Mouse (Mus musculus) CH12.LX (cell line): ENCODE data around the gene Frmd4a. TPM values are rescaled to one million over a fixed set of nuclear protein-coding genes. Genes with fewer than 3 reads are reported as not detected.

Experiments used
- DNase-seq: peaks from one replicate; pipeline ENCODE4 v3.0.0-alpha.2; 2013; ENCODE audit errors: extremely low read depth
- H3K27ac ChIP-seq: 2 replicates; pipeline ENCODE4 v1.5.1; 2012; ENCODE audit warnings: low read depth, mild to moderate bottlenecking, control low read depth, moderate library complexity; ENCODE audit not compliant: insufficient read depth
- H3K27me3 ChIP-seq: replicated peaks from 2 replicates; pipeline ENCODE3; 2012; ENCODE audit warnings: inconsistent platforms
- H3K36me3 ChIP-seq, 2 experiments: replicated peaks in 1 of 2; 2 replicates each; pipeline versions ENCODE3 to v1.6.1; 2012; ENCODE audit warnings: inconsistent platforms in 1 of 2, low read length in 1 of 2, mild to moderate bottlenecking in 1 of 2, mixed read lengths in 1 of 2, moderate library complexity in 1 of 2; ENCODE audit not compliant: control insufficient read depth in 1 of 2, insufficient read depth in 1 of 2
- H3K4me1 ChIP-seq, 2 experiments: 2 replicates each; pipeline ENCODE4 v1.6.1; 2012; ENCODE audit warnings: inconsistent platforms in 1 of 2, moderate library complexity in 1 of 2; ENCODE audit not compliant: insufficient read depth in 2 of 2, control insufficient read depth in 1 of 2
- H3K4me2 ChIP-seq: 2 replicates; pipeline ENCODE4 v1.6.1; 2012; ENCODE audit warnings: low read depth, mild to moderate bottlenecking, control low read depth; ENCODE audit not compliant: poor library complexity, insufficient read depth, severe bottlenecking
- H3K4me3 ChIP-seq, 3 experiments: fragments of 150-350 bp in 1 of 3; sonication (generic) in 1 of 3; replicated peaks in 1 of 3; 2 replicates each; pipeline versions ENCODE3 to v1.5.1; 2011 to 2012; ENCODE audit warnings: low read depth in 2 of 3, low read length in 2 of 3, mild to moderate bottlenecking in 2 of 3, moderate library complexity in 2 of 3, control low read depth in 1 of 3, improper control_type of control experiment in 1 of 3, inconsistent platforms in 1 of 3, mixed read lengths in 1 of 3; ENCODE audit not compliant: poor library complexity in 1 of 3
- H3K79me2 ChIP-seq: replicated peaks from 2 replicates; pipeline ENCODE4 v1.6.1; 2012; ENCODE audit warnings: mild to moderate bottlenecking, moderate library complexity; ENCODE audit not compliant: control insufficient read depth, poor library complexity, insufficient read depth, severe bottlenecking; ENCODE audit errors: extremely low read depth
- H3K9ac ChIP-seq: 2 replicates; pipeline ENCODE4 v1.6.1; 2012; ENCODE audit warnings: low read depth, mild to moderate bottlenecking, control low read depth, moderate library complexity; ENCODE audit not compliant: insufficient read depth
- H3K9me3 ChIP-seq: replicated peaks from 2 replicates; pipeline ENCODE3; 2012; ENCODE audit warnings: low read length, inconsistent platforms, mixed read lengths
- BHLHE40 ChIP-seq: IDR thresholded peaks from 2 replicates; pipeline ENCODE4 v1.6.1; 2011; ENCODE audit warnings: mild to moderate bottlenecking, low read depth, low read length, improper control_type of control experiment
- CHD1 ChIP-seq: IDR thresholded peaks from 2 replicates; pipeline ENCODE4 v1.6.1; 2012; ENCODE audit warnings: low read depth, low read length, improper control_type of control experiment, inconsistent platforms
- CHD2 ChIP-seq: IDR thresholded peaks from 2 replicates; pipeline ENCODE4 v1.6.1; 2011; ENCODE audit warnings: low read length, improper control_type of control experiment
- CTCF ChIP-seq, 2 experiments: IDR thresholded peaks in 1 of 2; conservative IDR thresholded peaks in 1 of 2; 2 replicates each; pipeline ENCODE4 v1.5.1; 2011 to 2012; ENCODE audit warnings: low read depth in 2 of 2, low read length in 2 of 2, improper control_type of control experiment in 1 of 2, inconsistent platforms in 1 of 2, mild to moderate bottlenecking in 1 of 2, moderate library complexity in 1 of 2
- E2F4 ChIP-seq: IDR thresholded peaks from 2 replicates; pipeline ENCODE4 v1.6.1; 2011; ENCODE audit warnings: low read depth, low read length, improper control_type of control experiment; ENCODE audit not compliant: insufficient replicate concordance
- EP300 ChIP-seq: IDR thresholded peaks from 2 replicates; pipeline ENCODE4 v1.6.1; 2011; ENCODE audit warnings: low read length, improper control_type of control experiment
- GABPA ChIP-seq: IDR thresholded peaks from 2 replicates; pipeline ENCODE4 v1.6.1; 2012; ENCODE audit warnings: low read depth, low read length, improper control_type of control experiment, inconsistent platforms; ENCODE audit not compliant: insufficient replicate concordance
- HCFC1 ChIP-seq: IDR thresholded peaks from 2 replicates; pipeline ENCODE4 v1.6.1; 2012; ENCODE audit warnings: low read depth, mild to moderate bottlenecking, inconsistent platforms, low read length, improper control_type of control experiment
- JUND ChIP-seq: conservative IDR thresholded peaks from 2 replicates; pipeline ENCODE4 v1.6.1; 2011; ENCODE audit warnings: low read depth, low read length, improper control_type of control experiment
- KAT2A ChIP-seq: IDR thresholded peaks from 2 replicates; pipeline ENCODE4 v1.6.1; 2012; ENCODE audit warnings: low read length, improper control_type of control experiment, inconsistent platforms; ENCODE audit not compliant: insufficient replicate concordance
- MAFK ChIP-seq: IDR thresholded peaks from 2 replicates; pipeline ENCODE4 v1.6.1; 2011; ENCODE audit warnings: low read length, improper control_type of control experiment; ENCODE audit not compliant: insufficient replicate concordance
- MAX ChIP-seq: IDR thresholded peaks from 2 replicates; pipeline ENCODE4 v1.6.1; 2011; ENCODE audit warnings: low read length, improper control_type of control experiment
- MAZ ChIP-seq: IDR thresholded peaks from 2 replicates; pipeline ENCODE4 v1.6.1; 2012; ENCODE audit warnings: low read depth, mild to moderate bottlenecking, inconsistent platforms, low read length, improper control_type of control experiment, moderate library complexity
- MYC ChIP-seq: IDR thresholded peaks from 2 replicates; pipeline ENCODE4 v1.6.1; 2011; ENCODE audit warnings: low read depth, mild to moderate bottlenecking, improper control_type of control experiment, low read length
- NELFE ChIP-seq: IDR thresholded peaks from 2 replicates; pipeline ENCODE4 v1.6.1; 2011; ENCODE audit warnings: low read depth, low read length, improper control_type of control experiment
- PAX5 ChIP-seq: IDR thresholded peaks from 2 replicates; pipeline ENCODE4 v1.6.1; 2012; ENCODE audit warnings: low read length, inconsistent platforms, mixed read lengths
- POLR2A ChIP-seq: IDR thresholded peaks from 2 replicates; pipeline ENCODE4 v1.6.1; 2011; ENCODE audit warnings: low read depth, mild to moderate bottlenecking, improper control_type of control experiment, low read length
- POLR2AphosphoS2 ChIP-seq: IDR thresholded peaks from 2 replicates; pipeline ENCODE4 v1.6.1; 2011; ENCODE audit warnings: low read depth, low read length, improper control_type of control experiment
- RAD21 ChIP-seq: IDR thresholded peaks from 2 replicates; pipeline ENCODE4 v1.6.1; 2011; ENCODE audit warnings: low read depth, mild to moderate bottlenecking, low read length, improper control_type of control experiment, moderate library complexity
- TBP ChIP-seq: conservative IDR thresholded peaks from 2 replicates; pipeline ENCODE4 v1.6.1; 2011; ENCODE audit warnings: low read depth, low read length, improper control_type of control experiment
- UBTF ChIP-seq: IDR thresholded peaks from 2 replicates; pipeline ENCODE4 v1.6.1; 2012; ENCODE audit warnings: low read depth, mild to moderate bottlenecking, inconsistent platforms, low read length, improper control_type of control experiment, moderate library complexity
- USF1 ChIP-seq: IDR thresholded peaks from 2 replicates; pipeline ENCODE4 v1.6.1; 2014; ENCODE audit warnings: low read depth, mild to moderate bottlenecking, inconsistent platforms, low read length, improper control_type of control experiment
- USF2 ChIP-seq: conservative IDR thresholded peaks from 2 replicates; pipeline ENCODE4 v1.6.1; 2011; ENCODE audit warnings: low read depth, low read length, improper control_type of control experiment
- ZC3H11A ChIP-seq: IDR thresholded peaks from 2 replicates; pipeline ENCODE4 v1.6.1; 2012; ENCODE audit warnings: low read depth, mild to moderate bottlenecking, inconsistent platforms, low read length, improper control_type of control experiment
- dilution Hi-C: fragments of 300-500 bp; cut with MboI; formaldehyde crosslinking; loops from 2 replicates; pipeline ENCODE4 v1.14.3; 2020; ENCODE audit warnings: low sequenced_read_pairs; ENCODE audit not compliant: extremely low pct_unique_long_range_greater_than_20kb, extremely low pct_ligation_motif_present
- in situ Hi-C: fragments of 300-500 bp; cut with MboI; formaldehyde crosslinking; loops from 3 replicates; pipeline ENCODE4 v1.14.3; 2019; ENCODE audit warnings: low sequenced_read_pairs, low pct_ligation_motif_present, low pct_unique_long_range_greater_than_20kb, mixed read lengths
- polyA plus RNA-seq: library from polyadenylated mRNA; unstranded; fragments of >175 nt; gene quantifications from 2 replicates; pipeline ENCODE4 v1.2.1, GENCODE M21; 2012; ENCODE audit warnings: low read depth; ENCODE audit not compliant: insufficient read length
- total RNA-seq, 2 experiments: library from RNA; depleted of rRNA; stranded (reverse); fragments of 300-350 nt in 1 of 2; fragments of >200 nt in 1 of 2; gene quantifications; 2 replicates each; pipeline ENCODE4 v1.2.3; 2012 to 2014

The Frmd4a gene
- total and polyA plus RNA-seq, 3 experiments, result 0.13 to 2.0 (median 0.32) TPM

- Histone ChIP-seq H3K4me2 (no peak overlapping the region), H3K27me3 (no peaks in the 10 kb centered on the region), H3K27ac (no peak overlapping the region), H3K9ac (no peak overlapping the region)
- dilution Hi-C loops, result no loop called here
- DNase-seq, result no peak
- TF ChIP-seq EP300 (no peak), NELFE (no peak), PAX5 (no peak), JUND (no peak), UBTF (no peak), TBP (no peak), MYC (no peak), GABPA (no peak), POLR2AphosphoS2 (no peak), USF1 (no peak), RAD21 (peak; percentile 16), CTCF (conservative IDR thresholded peaks at IDR 0.05 in 1 of 2, IDR thresholded peaks at IDR 0.05 in 1 of 2; ENCODE audit: low read depth in 2 of 2, low read length in 2 of 2) (peak in 1 of 2 experiments; percentile 46; a peak in 2 of 4 replicates), MAFK (no peak), USF2 (no peak), CHD1 (no peak), KAT2A (no peak)
- TF ChIP-seq, all 38 proteins: peak for 2
- in situ Hi-C loops, result loop anchor here (25.0 kb wide), 1 partner anchor 226 kb away; no protein-coding TSS in a partner anchor
- Histone ChIP-seq H3K9me3 (no peaks in the 10 kb centered on the region), H3K79me2 (no peaks in the 10 kb centered on the region), H3K4me1 (peaks cover 0 to 4% of the 10 kb centered on the region in 2 experiments; a peak in 1 of 4 replicates), H3K4me3 (no peak overlapping the region), H3K36me3 (peaks cover 68 to 89% of the 10 kb centered on the region in 2 experiments)
Measured at GRCm38 (mm10) chr2:4635804-4636203, 618.3 kb downstream of the Frmd4a start.

- no peaks in the 10 kb centered on the region for H3K9me3 ChIP-seq
- H3K4me1 ChIP-seq, result peaks cover 0 to 4% of the 10 kb centered on the region in 2 experiments; a peak in 1 of 4 replicates
- in situ Hi-C loops (loop anchor here (25.0 kb wide), 1 partner anchor 226 kb away; no protein-coding TSS in a partner anchor), dilution Hi-C loops (no loop called here)
- H3K9ac ChIP-seq, result no peak overlapping the region
- no peak for DNase-seq
- H3K27ac ChIP-seq, result no peak overlapping the region
- peaks cover 70 to 90% of the 10 kb centered on the region in 2 experiments for H3K36me3 ChIP-seq
- H3K4me3 ChIP-seq, result no peak overlapping the region
- H3K27me3 ChIP-seq, result no peaks in the 10 kb centered on the region
- H3K4me2 ChIP-seq, result no peak overlapping the region
- no peaks in the 10 kb centered on the region for H3K79me2 ChIP-seq
- no peak for TF ChIP-seq E2F4
- no peak for TF ChIP-seq ZC3H11A
- TF ChIP-seq NELFE, result no peak
- TF ChIP-seq RAD21, result no peak
- TF ChIP-seq MAZ, result no peak
- TF ChIP-seq CHD2, result no peak
- no peak for TF ChIP-seq CHD1
- no peak for TF ChIP-seq BHLHE40
- no peak for TF ChIP-seq MAX
- no peak for TF ChIP-seq HCFC1
- no peak for TF ChIP-seq KAT2A
- TF ChIP-seq POLR2A, result no peak
- no peak for TF ChIP-seq PAX5
- no peak for TF ChIP-seq USF1
- TF ChIP-seq POLR2AphosphoS2, result no peak
Measured at GRCm38 (mm10) chr2:4636656-4637055, 619.1 kb downstream of the Frmd4a start.
